Mouse (Mus musculus): Measurements from ENCODE around the gene Rnase11. TPM values are rescaled to one million over a fixed set of nuclear protein-coding genes. Genes with fewer than 3 reads are reported as not detected.

The Rnase11 gene
- not detected for total RNA-seq (2021)
- long read RNA-seq, experiment 1: 0 reads
- long read RNA-seq, experiment 2: 0 reads

- DNase-seq: no peak
- intact Hi-C loops (cut with DNase I): no loop called here
These were observed at the start of gene Rnase11 for GRCm38 (mm10) chr14:51050063-51050462. Gene Rnase11, minus strand, starts transcription at chr14:51050163.

GRCm38 (mm10) chr14:51098921-51099320 lies 49.0 kb upstream of the Rnase11 start:
- DNase-seq: no peak
- intact Hi-C loops (cut with DNase I): loop anchor here (1.0 kb wide), 1 partner anchor 299 kb away; no protein-coding TSS in a partner anchor

GRCm38 (mm10) chr14:51098300-51098699 lies 48.3 kb upstream of the Rnase11 start:
- intact Hi-C loops (cut with DNase I): loop anchor here (1.0 kb wide), 1 partner anchor 298 kb away; no protein-coding TSS in a partner anchor

GRCm38 (mm10) chr14:51095736-51096524 lies 46.0 kb upstream of the Rnase11 start:
- intact Hi-C loops (cut with DNase I): loop anchor here (2.0 kb wide), 1 partner anchor 69 kb away; no protein-coding TSS in a partner anchor
- DNase-seq: no peak

More at GRCm38 (mm10) chr14:51098300-51098699, 48.3 kb upstream of the Rnase11 start:
- DNase-seq: peak; percentile 59 to 85

- DNase-seq: no peak
- intact Hi-C loops (cut with DNase I): no loop called here
These were observed 45.0 kb upstream of the Rnase11 start for GRCm38 (mm10) chr14:51094921-51095320.

- DNase-seq: no peak
- intact Hi-C loops (cut with DNase I): no loop called here
These were observed 44.3 kb upstream of the Rnase11 start for GRCm38 (mm10) chr14:51094096-51094875.

GRCm38 (mm10) chr14:51093496-51093895 lies 43.5 kb upstream of the Rnase11 start:
- DNase-seq: no peak
- intact Hi-C loops (cut with DNase I): no loop called here

- intact Hi-C loops (cut with DNase I): no loop called here
- DNase-seq: no peak
These were observed 42.2 kb upstream of the Rnase11 start for GRCm38 (mm10) chr14:51092073-51092620.

GRCm38 (mm10) chr14:51090921-51091900 lies 41.2 kb upstream of the Rnase11 start, which contains the start of the genes Rnase4 and Ang:
Gene Rnase4, plus strand, starts transcription at chr14:51091077.
Gene Ang, plus strand, starts transcription at chr14:51091150.
- peak; percentile 68 to 71 for DNase-seq
- intact Hi-C loops (cut with DNase I): loop anchor here (2.0 kb wide), 1 partner anchor 284 kb away; the partner anchor contains the start of genes Ccnb1ip1 and Parp2

- intact Hi-C loops (cut with DNase I): loop anchor here (2.0 kb wide), 1 partner anchor 283 kb away; the partner anchor contains the start of genes Ccnb1ip1 and Parp2
- peak; percentile 82 to 87 for DNase-seq
These were observed 40.3 kb upstream of the Rnase11 start for GRCm38 (mm10) chr14:51090077-51090781.

- no peak for DNase-seq
- intact Hi-C loops (cut with DNase I): loop anchor here (1.0 to 5.0 kb wide), 3 partner anchors 25 to 283 kb away; partner anchors contain the start of genes Ccnb1ip1, Parp2 and Tep1
These were observed 39.7 kb upstream of the Rnase11 start for GRCm38 (mm10) chr14:51089674-51090076.

GRCm38 (mm10) chr14:51088970-51089673 lies 39.2 kb upstream of the Rnase11 start:
- peak; percentile 95 to 97 for DNase-seq
- intact Hi-C loops (cut with DNase I): loop anchor here (1.0 to 5.0 kb wide), 2 partner anchors 25 to 217 kb away; partner anchors contain the start of gene Tep1

- DNase-seq: peak; percentile 83 to 88
- intact Hi-C loops (cut with DNase I): loop anchor here (5.0 kb wide), 1 partner anchor 216 kb away; the partner anchor contains the start of gene Tep1
These were observed 38.4 kb upstream of the Rnase11 start for GRCm38 (mm10) chr14:51088166-51088969.

GRCm38 (mm10) chr14:51087762-51088161 lies 37.8 kb upstream of the Rnase11 start:
- DNase-seq: no peak
- intact Hi-C loops (cut with DNase I): loop anchor here (5.0 kb wide), 1 partner anchor 215 kb away; the partner anchor contains the start of gene Tep1

- intact Hi-C loops (cut with DNase I): loop anchor here (5.0 kb wide), 1 partner anchor 214 kb away; the partner anchor contains the start of gene Tep1
- DNase-seq: no peak
These were observed 35.9 kb upstream of the Rnase11 start for GRCm38 (mm10) chr14:51085911-51086310.

- intact Hi-C loops (cut with DNase I): loop anchor here (5.0 kb wide), 1 partner anchor 213 kb away; the partner anchor contains the start of gene Tep1
- no peak for DNase-seq
These were observed 35.1 kb upstream of the Rnase11 start for GRCm38 (mm10) chr14:51085086-51085485.

- no peak for DNase-seq
- intact Hi-C loops (cut with DNase I): no loop called here
These were observed 33.8 kb upstream of the Rnase11 start for GRCm38 (mm10) chr14:51083805-51084204.

All from heart, postnatal 14 days (tissue).